Mouse (Mus musculus) layer of hippocampus, adult 11-12 months (tissue): ENCODE data around the gene Clock.

Experiments
- DNase-seq: peaks from one replicate; pipeline ENCODE4 v3.0.0; 2022; ENCODE audit warnings: low spot score

The Clock gene

GRCm38 (mm10) chr5:76274977-76275376, 29.6 kb downstream of the Clock start:
- no peak for DNase-seq

GRCm38 (mm10) chr5:76250948-76251347, 53.6 kb downstream of the Clock start:
- no peak for DNase-seq

- no peak for DNase-seq
Measured at GRCm38 (mm10) chr5:76246539-76246938, 58.1 kb downstream of the Clock start.

GRCm38 (mm10) chr5:76245419-76245818, 59.2 kb downstream of the Clock start:
- DNase-seq, result peak; percentile 50

GRCm38 (mm10) chr5:76244430-76244829, 60.2 kb downstream of the Clock start:
- DNase-seq, result no peak

GRCm38 (mm10) chr5:76243929-76244328, 60.7 kb downstream of the Clock start:
- DNase-seq, result no peak

- no peak for DNase-seq
Measured at GRCm38 (mm10) chr5:76243274-76243673, 61.3 kb downstream of the Clock start.

GRCm38 (mm10) chr5:76231171-76231855, 73.3 kb downstream of the Clock start:
- DNase-seq, result no peak

GRCm38 (mm10) chr5:76216691-76217090, 87.9 kb downstream of the Clock start:
- no peak for DNase-seq

- no peak for DNase-seq
Measured at GRCm38 (mm10) chr5:76208066-76208465, 96.5 kb downstream of the Clock start.

GRCm38 (mm10) chr5:76205886-76206285, 98.7 kb downstream of the Clock start:
- DNase-seq, result no peak

- no peak for DNase-seq
Measured at GRCm38 (mm10) chr5:76203171-76203570, 101.4 kb downstream of the Clock start.

GRCm38 (mm10) chr5:76199346-76199745, 105.2 kb downstream of the Clock start:
- no peak for DNase-seq

- no peak for DNase-seq
Measured at GRCm38 (mm10) chr5:76194377-76194945, 110.1 kb downstream of the Clock start.

GRCm38 (mm10) chr5:76193075-76193474, 111.5 kb downstream of the Clock start:
- no peak for DNase-seq

- DNase-seq, result no peak
Measured at GRCm38 (mm10) chr5:76190609-76191008, 114.0 kb downstream of the Clock start.

GRCm38 (mm10) chr5:76187885-76188284, 116.7 kb downstream of the Clock start:
- DNase-seq, result no peak

- peak; percentile 43 for DNase-seq
Measured at GRCm38 (mm10) chr5:76184286-76185080, 120.1 kb downstream of the Clock start.

- peak; percentile 94 for DNase-seq
Measured at GRCm38 (mm10) chr5:76183750-76184261, 120.8 kb downstream of the Clock start, which contains the start of gene Tmem165. Gene Tmem165 (plus strand): TSS chr5:76183880.

- DNase-seq, result no peak
Measured at GRCm38 (mm10) chr5:76183043-76183749, 121.4 kb downstream of the Clock start.

GRCm38 (mm10) chr5:76182326-76182725, 122.3 kb downstream of the Clock start:
- DNase-seq, result no peak

GRCm38 (mm10) chr5:76179791-76180190, 124.8 kb downstream of the Clock start:
- DNase-seq, result no peak
